Mouse (Mus musculus) cortical plate, adult 2 months (tissue): ENCODE measurements around the gene Txk. TPM values are rescaled to one million over a fixed set of nuclear protein-coding genes. Genes with fewer than 3 reads are reported as not detected.

Source experiments
- H3K27ac ChIP-seq: fragments of 200-500 bp; 2 replicates; pipeline ENCODE4 v1.5.1; 2012; ENCODE audit warnings: low read length, control low read depth, inconsistent platforms; ENCODE audit not compliant: insufficient read depth
- H3K4me1 ChIP-seq: fragments of 200-500 bp; 2 replicates; pipeline ENCODE4 v1.6.1; 2011; ENCODE audit warnings: low read length; ENCODE audit not compliant: control insufficient read depth, insufficient read depth
- H3K4me3 ChIP-seq: fragments of 200-500 bp; 2 replicates; pipeline ENCODE4 v1.5.1; 2011; ENCODE audit warnings: mild to moderate bottlenecking, low read length, control low read depth; ENCODE audit not compliant: insufficient read depth
- CTCF ChIP-seq: fragments of 200-500 bp; IDR thresholded peaks from 2 replicates; pipeline ENCODE4 v1.5.1; 2011; ENCODE audit warnings: mild to moderate bottlenecking, control low read depth, low read length; ENCODE audit not compliant: insufficient read depth; ENCODE audit errors: extremely low read depth
- POLR2A ChIP-seq: fragments of 200-500 bp; IDR thresholded peaks from 2 replicates; pipeline ENCODE4 v1.6.1; 2011; ENCODE audit warnings: mild to moderate bottlenecking, low read length, control low read depth; ENCODE audit not compliant: insufficient read depth; ENCODE audit errors: extremely low read depth
- polyA plus RNA-seq: library from polyadenylated mRNA; depleted of rRNA; stranded (reverse); fragments of >200 nt; gene quantifications from 2 replicates; pipeline ENCODE4 v1.2.3, GENCODE M21; 2012

Txk gene
- polyA plus RNA-seq, 1 experiment: 0.13 TPM

DNA sequence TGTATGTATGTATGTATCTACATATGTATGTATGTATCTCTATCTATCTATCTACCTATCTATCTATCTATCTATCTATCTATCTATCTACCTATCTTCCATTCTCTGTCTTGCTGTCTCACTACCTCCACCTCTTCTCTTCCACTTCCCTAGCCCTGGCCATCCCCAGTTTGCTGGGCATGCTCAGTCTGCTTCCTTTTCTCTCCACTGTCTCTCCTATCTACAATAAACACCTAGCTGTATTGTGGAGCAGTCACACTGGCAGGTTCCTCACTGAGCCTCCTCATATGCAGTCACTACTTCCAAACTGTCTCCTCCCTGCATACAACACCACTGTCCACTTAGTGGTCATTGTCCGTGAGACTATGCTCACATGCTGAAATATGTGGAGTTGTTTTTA is 19.7 kb downstream of the Txk start:
- no peak overlapping the region for H3K27ac ChIP-seq
- H3K4me1 ChIP-seq: no peaks in the 10 kb centered on the region
- H3K4me3 ChIP-seq: no peak overlapping the region
- TF ChIP-seq CTCF (no peak), POLR2A (no peak)

DNA sequence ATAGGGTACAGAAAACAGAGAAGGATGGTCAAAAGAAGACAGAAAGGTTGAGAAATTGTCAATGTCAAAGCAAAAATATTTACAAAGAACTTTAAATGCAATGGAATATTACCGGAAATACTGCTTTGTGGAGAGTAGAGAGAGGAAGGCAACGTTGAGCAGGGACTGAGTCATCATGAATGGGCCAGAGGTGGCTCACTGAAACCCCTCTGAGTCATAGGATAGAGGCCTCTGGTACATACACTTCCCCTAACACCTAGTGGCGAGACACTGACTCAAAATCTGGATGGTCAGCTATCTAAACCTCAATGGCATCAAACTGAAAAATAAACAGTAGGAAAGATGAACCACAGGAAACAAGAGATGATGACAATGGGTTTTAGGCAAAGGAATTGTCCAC is 27.2 kb downstream of the Txk start:
- Histone ChIP-seq H3K4me1 (no peaks in the 10 kb centered on the region), H3K4me3 (no peak overlapping the region), H3K27ac (no peak overlapping the region)
- TF ChIP-seq POLR2A (no peak), CTCF (no peak)

DNA sequence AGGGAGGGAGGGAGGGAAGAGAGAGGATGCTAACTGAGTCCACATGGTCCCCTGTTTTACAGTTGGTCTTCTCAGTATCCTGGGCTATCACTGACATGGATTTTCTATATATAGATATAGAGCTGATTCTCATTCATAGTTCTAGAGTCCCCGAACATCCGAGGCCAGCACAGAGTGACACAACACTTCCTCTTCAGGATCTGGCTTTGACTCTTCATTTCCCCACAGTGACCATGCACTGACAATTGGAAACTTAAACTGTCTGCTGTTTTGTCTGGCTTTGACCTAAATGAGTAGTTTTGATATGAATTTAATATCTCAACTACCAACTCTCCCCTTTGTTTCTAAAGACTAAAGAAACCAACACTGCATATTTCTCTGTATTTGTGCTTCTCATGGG is 29.1 kb downstream of the Txk start:
- no peak overlapping the region for H3K4me3 ChIP-seq
- H3K27ac ChIP-seq: no peak overlapping the region
- H3K4me1 ChIP-seq: no peaks in the 10 kb centered on the region
- TF ChIP-seq POLR2A (no peak), CTCF (no peak)

DNA sequence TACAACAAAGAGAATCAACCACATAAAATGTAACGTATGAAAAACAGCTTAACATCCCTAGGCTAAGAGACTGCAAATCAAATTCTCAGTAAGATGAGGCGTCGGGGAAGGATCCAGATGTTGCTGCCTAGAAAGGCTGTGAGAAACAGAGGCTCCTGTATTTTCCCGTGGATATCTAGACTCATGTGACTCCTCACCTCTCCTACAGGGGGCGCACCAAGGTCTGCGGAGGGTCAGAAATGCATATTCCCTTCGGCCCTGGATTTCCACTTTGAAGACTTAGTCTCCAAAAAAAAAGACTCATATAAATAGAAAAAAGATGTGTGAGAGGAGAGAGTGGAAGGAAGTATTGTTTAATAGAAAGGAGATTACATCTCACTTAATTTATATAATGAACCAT is 32.0 kb downstream of the Txk start:
- Histone ChIP-seq H3K4me1 (no peaks in the 10 kb centered on the region), H3K27ac (no peak overlapping the region), H3K4me3 (no peak overlapping the region)
- TF ChIP-seq CTCF (0 out of 2 replicates have a peak, but pooled peaks have one; percentile 6), POLR2A (no peak)

DNA sequence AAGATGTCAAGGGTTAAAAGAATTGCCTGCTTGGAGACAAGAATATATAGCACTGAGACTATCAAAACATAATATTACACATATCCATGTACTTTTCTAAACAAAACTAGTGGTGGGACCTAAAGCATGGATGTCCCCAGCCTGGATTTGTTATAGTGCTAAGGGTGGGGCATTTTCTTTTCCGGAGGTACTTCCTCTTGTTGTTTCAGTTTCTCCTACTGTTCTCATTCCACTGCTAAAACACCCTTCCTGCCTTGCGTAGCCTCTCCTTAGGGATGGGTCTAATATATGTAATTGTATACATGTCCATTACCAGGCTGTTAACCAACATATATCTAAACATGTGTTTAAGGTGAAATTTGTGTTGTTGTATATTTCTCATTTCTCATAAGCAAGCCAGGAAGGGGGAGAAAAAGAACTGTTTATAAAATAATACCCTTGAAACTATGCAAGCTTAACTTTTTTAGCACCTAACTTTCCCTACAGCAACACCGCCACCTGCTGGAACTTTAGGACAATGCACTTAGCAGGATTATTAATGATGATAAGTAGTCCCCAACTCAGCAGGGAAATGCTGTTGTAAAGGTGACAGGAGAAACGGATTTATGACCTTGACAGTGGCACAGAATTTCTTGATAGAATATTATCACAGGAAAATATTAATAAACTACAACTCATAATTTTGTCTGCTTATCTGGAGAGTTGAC is 41.9 kb downstream of the Txk start:
- TF ChIP-seq CTCF (peak; percentile 67), POLR2A (no peak)
- H3K4me3 ChIP-seq: no peak overlapping the region
- H3K27ac ChIP-seq: no peak overlapping the region
- no peaks in the 10 kb centered on the region for H3K4me1 ChIP-seq

DNA sequence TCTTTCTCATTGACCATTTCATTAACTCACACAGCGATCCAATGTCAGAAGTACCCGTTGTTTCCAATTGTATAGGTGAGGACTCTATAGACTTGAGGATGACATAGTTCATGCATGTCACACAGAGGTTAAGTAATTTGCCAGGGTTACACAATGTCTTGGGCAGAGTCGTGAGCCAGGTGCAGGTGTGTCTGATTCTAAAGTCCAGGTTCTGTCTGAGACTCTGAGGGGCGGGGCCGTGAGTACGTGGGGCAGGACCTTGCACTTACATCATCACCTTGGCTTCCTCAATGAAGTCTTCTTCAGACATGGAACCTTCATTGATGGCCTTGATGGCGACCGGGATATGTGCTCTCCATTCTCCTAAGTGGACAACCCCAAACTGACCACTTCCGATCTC is 42.6 kb downstream of the Txk start:
- H3K4me3 ChIP-seq: no peak overlapping the region
- no peak for TF ChIP-seq POLR2A
- no peak for TF ChIP-seq CTCF
- H3K27ac ChIP-seq: no peak overlapping the region
- no peaks in the 10 kb centered on the region for H3K4me1 ChIP-seq

DNA sequence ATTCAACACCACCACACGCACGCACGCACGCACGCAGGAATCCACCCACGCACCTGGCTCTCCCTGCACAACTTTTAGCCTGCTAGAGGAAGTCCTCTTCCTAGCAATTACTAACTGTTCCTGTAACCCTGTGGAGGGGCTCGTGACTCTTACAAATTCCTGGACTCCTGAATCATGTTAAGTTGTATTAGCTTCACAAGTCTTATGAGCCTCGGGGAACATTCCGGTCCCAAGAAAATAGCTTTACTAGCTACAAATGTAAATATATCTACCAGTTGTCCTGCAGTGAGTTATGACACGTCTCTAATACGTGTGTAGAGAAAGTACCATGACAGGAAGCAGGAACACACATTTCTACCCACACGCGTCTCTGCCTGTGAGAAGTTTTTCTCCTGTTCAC is 43.1 kb downstream of the Txk start:
- H3K4me3 ChIP-seq: no peak overlapping the region
- no peaks in the 10 kb centered on the region for H3K4me1 ChIP-seq
- TF ChIP-seq CTCF: no peak
- no peak for TF ChIP-seq POLR2A
- no peak overlapping the region for H3K27ac ChIP-seq

DNA sequence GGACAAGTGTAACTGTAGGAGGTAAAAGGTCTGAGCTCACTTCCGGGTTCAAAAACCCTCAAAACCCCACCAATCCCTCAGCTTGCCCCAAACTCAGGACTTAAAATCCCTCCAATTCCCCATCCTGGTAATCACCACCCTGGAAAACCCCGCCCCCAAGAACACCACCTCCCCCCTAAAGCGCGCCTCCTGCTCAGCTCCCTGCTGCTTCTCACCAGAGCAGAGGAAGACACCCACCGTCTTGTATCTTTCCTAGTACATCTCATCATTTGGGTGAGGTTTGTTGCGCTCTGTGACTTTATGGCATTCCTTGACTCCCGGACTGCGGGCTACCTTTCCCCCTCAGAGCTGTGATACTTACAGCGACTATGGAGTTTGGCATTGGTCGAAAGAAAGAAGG is 45.9 kb downstream of the Txk start:
- no peak overlapping the region for H3K4me3 ChIP-seq
- no peaks in the 10 kb centered on the region for H3K4me1 ChIP-seq
- no peak for TF ChIP-seq POLR2A
- TF ChIP-seq CTCF: no peak
- no peak overlapping the region for H3K27ac ChIP-seq

DNA sequence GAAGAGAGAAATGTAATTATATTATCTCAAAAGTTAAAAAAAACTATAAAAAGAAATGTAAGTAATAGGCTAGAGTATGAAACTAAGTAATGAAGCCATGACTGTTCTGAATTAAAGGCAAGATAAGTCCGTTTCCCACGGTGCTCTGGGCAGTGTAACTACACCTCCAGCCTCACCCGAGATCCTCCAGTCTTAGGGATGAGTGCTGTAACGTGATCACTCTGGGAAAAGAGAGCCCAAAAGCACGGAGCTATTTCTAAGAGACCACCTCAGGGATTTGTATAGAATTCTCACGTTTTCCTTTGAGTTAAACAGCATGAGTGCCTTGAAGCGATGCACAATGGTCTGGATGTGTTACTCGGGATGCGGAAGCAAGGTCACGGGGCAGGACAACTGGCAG is 46.5 kb downstream of the Txk start:
- TF ChIP-seq CTCF: no peak
- no peak for TF ChIP-seq POLR2A
- Histone ChIP-seq H3K4me3 (no peak overlapping the region), H3K27ac (no peak overlapping the region), H3K4me1 (no peaks in the 10 kb centered on the region)

DNA sequence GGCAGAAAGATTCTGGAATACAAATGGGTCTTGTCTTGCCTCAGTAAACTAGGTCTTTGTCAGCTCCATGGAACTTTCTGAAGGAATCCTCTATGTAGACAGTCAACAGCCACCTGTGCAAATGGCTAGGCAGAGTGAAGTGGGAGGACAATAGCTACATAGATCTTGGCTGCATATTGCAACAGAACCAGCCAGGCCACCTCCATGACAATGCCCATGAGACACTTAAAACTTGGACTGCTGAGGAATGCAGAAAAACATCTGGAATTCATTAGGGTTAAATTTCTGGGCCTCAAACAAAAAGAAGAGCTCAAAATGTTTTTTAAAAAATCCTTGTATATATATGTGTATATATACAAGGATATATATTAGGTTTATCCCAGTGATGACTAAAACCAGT is 50.4 kb downstream of the Txk start:
- H3K4me1 ChIP-seq: peaks cover 3% of the 10 kb centered on the region
- no peak overlapping the region for H3K4me3 ChIP-seq
- TF ChIP-seq POLR2A: no peak
- TF ChIP-seq CTCF: no peak
- H3K27ac ChIP-seq: no peak overlapping the region
